Mouse (Mus musculus): Measurements from ENCODE around the gene Nudt14. TPM values are rescaled to one million over a fixed set of nuclear protein-coding genes. Genes with fewer than 3 reads are reported as not detected.

Nudt14 gene
- total RNA-seq, 2 experiments from 2014 or later: 7.5 to 11.1 TPM

- DNase-seq (ENCODE audit: low spot score in 2 of 2): no peak
These were observed 8.8 kb upstream of the Nudt14 start for GRCm38 (mm10) chr12:112950761-112951129.

DNA sequence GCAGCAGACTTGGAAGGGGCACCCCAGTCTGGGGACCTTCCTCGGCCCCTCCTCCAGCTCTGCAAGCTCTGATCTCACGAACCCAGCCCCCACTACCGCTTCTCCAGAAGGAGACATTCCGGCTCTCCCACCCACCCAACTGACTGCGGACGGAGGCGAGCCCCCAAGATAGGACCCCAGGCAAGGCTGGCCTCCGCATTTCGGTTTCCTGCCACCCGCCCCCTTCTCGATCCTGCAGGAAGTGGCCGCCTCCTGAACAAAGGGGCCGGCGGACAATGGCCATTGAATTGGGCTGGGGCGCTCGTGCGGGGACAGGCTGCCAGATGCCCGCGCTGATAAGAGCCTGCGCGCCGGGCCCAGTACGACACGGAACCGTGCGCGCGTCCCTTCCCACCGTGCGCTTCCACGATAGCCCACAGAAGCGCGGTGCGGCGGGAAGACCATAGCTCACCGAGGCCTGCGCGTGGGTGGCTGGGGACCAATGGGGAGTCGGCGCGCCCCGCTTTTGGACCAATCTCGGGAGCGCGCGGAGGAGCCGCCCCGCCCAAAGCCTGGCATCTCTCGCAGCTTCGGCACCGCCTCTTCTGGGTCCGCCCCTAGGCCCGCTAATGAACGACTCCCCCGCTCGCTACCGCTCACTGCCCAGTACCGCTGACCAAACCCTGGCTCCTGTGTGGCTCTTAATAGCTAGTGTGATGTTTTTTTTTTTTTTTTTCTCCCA lies 8.3 kb upstream of the Nudt14 start:
- DNase-seq (ENCODE audit: low spot score in 2 of 2): peak; percentile 90 to 94

DNA sequence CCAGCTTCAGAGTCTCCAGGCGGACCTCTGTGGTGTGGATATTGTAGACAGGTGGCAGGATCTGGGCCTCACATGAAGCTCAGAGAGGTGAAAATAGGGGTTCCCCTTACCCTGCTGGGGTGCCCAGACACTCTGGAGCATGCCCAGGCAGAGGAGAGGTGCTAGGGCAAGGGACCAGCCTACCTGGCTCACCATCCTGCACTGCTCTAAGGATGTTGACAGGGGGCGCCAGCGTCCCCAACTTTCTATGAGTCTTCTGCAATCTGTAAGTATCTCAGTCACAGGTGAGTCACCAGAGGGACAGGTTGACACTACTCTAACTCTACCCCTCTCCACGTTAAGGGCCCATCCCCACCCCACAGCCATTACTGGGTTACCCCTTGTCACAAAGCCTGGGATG lies 5.4 kb upstream of the Nudt14 start:
- no peak for DNase-seq (ENCODE audit: low spot score in 2 of 2)

- no peak for DNase-seq (ENCODE audit: low spot score in 2 of 2)
These were observed 1.7 kb upstream of the Nudt14 start for GRCm38 (mm10) chr12:112943669-112944068.

DNA sequence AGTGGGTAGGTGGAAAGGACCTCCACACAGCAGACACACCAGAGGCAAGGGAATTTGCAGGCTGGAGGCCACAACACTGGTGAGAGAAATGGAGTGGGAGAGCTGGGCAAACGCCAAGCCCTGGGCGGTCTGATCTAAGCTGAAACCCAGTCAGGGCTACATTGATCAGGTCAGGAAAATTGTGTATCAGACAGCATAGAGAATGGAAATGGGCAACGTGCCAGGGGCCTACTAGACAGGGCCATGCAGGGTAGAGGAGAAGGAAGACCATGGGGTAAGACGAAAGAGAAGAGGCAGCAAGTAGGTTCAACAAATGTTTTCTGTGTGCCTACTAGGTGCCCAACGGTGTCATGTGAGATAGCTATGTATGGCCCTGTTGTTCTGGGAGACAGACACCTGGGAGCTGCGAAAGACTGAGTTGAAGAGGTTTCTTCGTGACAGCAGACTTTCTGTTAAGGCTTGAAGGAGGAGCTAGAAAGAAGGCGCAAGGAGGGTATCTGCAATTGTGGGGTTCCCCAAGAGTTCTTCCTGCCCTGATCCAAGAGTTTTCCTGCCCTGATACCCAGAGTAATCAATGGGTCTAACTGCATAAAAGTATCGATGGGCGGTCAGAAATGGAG lies 658 bp downstream of the Nudt14 start:
- DNase-seq (ENCODE audit: low spot score in 2 of 2): no peak

DNA sequence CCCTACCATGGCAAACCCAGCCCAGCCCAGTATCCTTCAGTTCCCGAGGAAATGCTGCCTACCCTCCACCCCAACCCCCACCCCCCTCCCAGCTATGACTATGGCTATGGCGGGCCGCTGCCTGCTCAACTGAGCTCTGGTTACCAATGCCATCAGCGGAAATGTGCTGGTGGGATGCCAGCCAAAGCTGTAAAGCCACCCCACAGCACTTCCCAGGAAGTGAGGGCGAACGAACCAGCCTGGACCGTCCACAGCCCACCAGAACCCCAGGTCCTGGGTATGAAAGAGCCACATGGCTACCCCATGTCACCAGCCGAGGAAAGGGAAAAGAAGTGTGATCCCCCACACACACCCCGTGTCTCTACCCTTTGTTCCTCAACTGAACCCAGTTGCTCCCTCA lies 1.2 kb downstream of the Nudt14 start:
- DNase-seq (ENCODE audit: low spot score in 2 of 2): no peak

DNA sequence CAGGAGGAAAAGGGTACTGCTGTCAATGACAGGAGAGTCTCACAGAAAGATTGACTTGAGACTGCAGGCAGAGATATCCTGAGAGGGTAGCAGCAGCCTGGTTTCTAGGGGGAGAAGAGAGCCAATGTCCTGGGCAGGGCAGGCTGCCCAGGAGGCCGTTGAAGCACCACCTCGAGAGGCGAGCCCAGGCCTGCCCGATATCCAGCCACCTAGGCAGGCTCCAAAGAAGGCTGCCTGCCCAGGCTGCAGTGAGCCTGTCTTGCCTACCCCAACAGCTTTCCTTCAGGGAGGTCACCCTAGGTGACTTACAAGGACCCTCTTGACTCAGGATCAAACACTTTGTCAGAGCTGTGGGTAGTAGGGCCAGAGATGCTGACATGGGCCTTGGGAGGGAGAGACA lies 1.7 kb downstream of the Nudt14 start:
- DNase-seq (ENCODE audit: low spot score in 2 of 2): no peak

DNA sequence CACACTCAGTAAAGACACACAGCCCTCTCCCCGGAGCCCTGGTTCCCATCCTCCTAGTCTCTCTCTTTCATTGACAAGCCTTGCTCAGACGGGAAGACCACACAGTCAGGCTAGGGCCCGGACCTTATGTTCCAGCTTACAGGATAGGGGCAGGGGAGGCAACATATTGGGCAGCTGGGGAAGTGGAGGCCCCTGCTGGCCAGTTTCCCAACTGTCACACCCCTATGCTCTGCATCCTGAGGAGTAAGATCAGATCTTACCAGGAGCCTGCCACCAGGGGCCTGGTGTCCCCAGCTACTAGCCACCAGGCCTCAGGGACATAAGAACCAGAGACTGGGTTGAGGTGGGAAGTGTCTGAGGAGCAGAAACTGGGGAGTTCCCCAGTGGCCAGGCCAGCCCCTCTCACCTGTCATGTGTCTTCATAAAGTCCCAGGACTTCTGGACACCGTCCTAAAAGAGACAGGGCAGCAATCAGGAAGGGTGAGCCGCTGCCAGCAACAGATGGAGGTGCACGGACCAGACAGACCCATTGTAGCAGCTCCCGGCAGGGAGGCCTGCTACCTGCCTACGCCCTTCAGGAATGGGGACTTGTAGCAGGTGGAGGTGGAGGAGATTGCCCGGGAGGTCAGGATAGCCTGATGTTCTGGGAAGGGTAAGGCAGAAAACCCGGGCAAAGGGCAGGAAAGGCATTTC lies 2.9 kb downstream of the Nudt14 start:
- no peak for DNase-seq (ENCODE audit: low spot score in 2 of 2)

DNA sequence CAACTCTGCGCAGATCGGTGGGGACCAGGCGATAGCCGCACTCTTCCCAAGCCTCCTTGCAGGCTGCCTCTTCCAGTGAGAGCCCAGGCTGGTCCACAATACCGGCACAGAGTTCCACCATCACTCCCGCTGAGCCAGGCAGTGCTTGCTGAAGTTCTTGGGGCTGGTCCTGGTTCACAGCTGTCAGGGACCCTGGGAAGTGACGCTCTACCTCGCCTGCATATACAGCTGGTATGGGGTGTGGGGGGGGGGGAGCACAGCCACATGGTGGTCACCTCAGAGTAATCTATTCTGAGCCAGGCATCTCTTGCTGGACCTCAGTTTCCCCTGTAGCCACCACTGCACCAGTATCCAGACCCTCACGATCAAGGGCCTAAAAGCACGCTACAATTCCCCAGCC lies 3.6 kb downstream of the Nudt14 start:
- no peak for DNase-seq (ENCODE audit: low spot score in 2 of 2)

GRCm38 (mm10) chr12:112937906-112938305 lies 4.0 kb downstream of the Nudt14 start:
- no peak for DNase-seq (ENCODE audit: low spot score in 2 of 2)

GRCm38 (mm10) chr12:112932647-112933046 lies 9.3 kb downstream of the Nudt14 start:
- DNase-seq (ENCODE audit: low spot score in 2 of 2): no peak

DNA sequence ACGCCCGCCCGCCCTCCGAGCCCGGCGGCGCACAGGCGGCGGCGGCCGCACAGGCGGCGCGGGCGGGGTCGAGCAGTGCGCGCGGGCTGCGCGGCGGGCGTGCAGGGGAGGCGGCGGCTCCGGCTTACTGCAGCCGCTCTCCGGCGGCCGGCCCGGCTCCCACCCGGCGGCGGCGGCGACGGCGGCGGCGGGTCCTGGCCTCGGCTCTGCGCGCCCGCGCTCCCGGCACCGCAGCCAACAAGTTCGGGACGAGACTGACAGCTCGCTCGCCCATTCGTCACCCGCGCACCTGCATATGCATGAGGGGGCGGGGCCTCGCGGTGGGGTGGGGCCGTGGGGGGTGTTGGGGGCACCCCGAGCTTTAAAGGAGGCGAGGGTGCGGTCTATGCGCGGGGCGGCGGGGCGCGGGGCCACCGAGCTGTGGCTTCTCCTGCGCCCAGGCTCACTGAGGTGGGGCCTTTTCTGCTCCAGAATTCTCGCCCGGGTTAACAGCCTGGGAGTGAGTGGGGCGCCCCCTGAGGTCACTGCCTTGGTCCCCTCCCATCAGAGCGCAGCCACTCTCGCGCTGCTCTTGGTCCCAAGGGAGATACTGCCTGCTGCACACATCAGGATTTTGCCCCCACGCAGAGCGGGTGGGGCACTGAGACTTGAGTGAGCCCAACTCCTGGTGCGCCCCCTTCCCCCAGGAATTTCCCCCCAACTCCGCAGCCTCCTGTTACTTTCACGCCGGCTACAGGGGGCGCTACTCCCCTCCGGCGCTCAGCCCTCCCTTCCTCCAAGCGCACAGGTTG lies 12.2 kb downstream of the Nudt14 start, which contains the start of gene Jag2:
Gene Jag2 (minus strand): TSS at position 215 of the 791 bp plus-strand sequence.
- peak; percentile 75 to 76 for DNase-seq (ENCODE audit: low spot score in 2 of 2)

- peak; percentile 52 to 63 for DNase-seq (ENCODE audit: low spot score in 2 of 2)
These were observed 13.3 kb downstream of the Nudt14 start for GRCm38 (mm10) chr12:112928401-112929241.

DNA sequence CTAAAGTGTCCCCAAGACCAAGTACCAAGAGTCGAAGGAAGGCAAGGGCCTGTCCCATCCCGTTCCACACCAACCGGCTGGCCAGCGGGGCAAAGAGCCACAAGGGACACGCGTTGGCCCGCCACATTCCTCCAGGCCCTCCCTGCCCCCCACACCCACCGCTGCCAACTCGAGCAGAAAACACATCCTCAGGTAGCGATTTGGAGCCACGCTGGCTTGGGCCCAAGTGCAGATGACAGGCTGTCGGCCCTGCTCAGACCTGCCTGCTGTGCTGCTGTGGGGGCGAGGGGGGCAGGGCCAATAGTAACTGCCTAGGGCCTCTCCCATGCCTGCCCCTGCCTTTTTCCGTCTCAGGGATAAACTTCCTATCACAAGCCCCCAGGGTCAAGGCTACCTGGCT lies 14.7 kb downstream of the Nudt14 start:
- no peak for DNase-seq (ENCODE audit: low spot score in 2 of 2)

- DNase-seq (ENCODE audit: low spot score in 2 of 2): no peak
These were observed 16.0 kb downstream of the Nudt14 start for GRCm38 (mm10) chr12:112925950-112926349.

DNA sequence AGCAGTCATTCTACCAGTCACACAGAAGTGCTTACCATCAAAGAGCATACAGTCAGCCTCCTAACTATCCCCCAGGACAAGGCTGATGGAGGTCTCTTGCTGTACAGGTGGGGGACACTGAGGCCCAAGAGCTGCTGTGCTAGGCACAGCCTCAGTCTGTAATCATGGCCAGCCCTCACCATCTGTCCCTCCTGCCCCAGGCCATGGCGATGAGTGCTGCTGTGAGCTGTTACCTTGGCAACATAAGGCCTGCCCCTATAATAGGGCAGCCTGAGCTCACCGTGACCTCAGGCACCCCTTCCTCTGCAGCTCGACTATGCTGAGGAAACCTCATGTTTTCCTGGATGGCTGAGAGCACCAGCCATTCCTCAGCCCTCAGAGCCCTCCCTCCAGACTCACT lies 19.4 kb downstream of the Nudt14 start:
- DNase-seq (ENCODE audit: low spot score in 2 of 2): no peak

DNA sequence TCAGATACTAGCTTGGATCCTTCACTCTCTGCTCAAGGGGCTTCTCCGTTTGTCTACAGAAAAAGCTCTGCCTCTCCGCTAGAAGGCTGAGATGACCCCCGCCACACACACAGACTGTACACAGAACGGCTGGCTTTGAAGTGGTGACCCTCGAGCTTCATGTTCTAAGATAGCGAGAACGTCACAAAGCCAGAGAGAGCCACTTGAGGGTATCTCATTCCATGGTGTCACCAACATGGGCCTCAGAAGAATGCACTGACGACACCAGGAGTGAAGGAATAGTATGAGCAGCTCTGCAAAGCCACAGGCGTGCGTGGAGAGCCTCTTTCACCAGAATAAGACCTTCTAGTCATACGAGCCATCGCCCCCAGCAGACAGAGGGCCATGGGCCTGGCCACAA lies 20.4 kb downstream of the Nudt14 start:
- DNase-seq (ENCODE audit: low spot score in 2 of 2): no peak

DNA sequence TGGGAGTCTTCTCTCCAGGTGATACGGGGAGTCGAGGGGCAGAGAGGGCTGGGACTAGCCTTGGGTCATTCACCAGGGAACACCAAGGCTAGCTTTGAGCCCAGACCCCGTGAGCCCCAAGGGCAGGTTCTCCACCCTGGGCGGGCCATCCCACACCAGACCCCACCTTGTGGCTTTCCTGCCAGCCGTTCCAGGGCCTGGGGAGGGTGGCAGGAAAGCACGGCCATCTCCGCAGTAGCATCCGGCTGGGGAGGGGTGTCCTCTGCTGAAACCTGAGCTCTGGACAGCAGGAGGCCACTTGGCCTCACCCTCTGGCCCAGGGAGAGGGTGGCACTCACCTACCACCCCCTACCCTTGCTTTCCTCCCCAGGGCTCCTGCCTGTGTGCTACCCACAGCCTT lies 24.0 kb downstream of the Nudt14 start:
- no peak for DNase-seq (ENCODE audit: low spot score in 2 of 2)

DNA sequence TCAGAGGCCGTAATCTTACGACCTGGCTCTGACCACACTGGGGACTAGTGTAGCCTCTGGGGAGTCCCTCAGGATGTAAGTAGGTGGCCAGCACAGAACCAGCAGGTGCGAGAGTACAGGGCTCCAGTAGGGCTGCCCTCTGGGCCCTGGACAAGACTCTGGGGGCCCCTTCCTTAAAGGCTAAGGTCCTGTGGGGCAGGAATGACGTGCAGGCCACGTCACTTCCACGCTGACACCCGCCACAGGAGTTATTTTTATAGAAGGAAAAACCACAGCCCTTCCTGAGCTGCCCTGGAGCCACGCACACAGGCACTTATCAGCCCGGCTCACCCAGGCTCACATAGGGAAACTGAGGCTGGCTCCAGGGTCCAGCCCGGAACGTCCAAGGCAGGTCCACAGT lies 24.4 kb downstream of the Nudt14 start:
- no peak for DNase-seq (ENCODE audit: low spot score in 2 of 2)

DNA sequence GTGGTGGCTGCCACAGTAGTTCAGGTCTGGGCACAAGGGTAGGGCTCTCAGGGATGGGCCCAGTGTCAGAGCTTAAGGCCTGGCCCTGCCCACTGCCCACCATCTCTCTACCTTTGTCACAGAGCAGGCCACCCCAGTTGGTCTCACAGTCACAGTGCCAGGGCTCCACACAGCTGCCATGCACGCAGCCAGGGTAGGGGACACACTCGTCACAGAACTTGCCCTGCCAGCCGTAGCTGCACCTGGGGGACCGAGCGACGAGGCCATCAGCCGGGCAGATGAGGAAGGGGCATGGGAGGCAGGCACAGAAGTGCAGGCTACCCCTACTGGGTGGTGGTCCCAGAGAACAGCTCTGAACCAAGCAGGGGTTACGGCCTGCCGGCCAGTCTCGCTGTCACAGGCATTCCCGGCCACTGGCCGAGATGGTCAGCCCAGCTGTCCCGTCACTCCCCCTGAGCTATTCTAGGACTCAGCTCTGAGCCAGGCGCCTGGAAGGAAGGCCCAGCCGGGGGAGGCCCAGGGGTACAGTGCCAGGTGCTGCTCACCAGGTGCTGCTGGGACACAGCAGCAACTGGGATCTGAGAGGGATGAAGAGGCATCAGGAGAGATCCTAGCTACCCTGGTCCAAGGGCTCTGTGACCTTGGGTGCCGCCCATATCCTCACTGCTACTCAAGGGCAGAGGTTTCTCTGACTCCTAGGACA lies 25.1 kb downstream of the Nudt14 start:
- DNase-seq (ENCODE audit: low spot score in 2 of 2): no peak
